Mouse (Mus musculus): ENCODE results near the gene Gm10037.
A peak's percentile ranks its signal among the peaks of the same experiment; 100 is the strongest.
"Not testable (repeated sequence)": the region's sequence is repeated elsewhere in the genome, so short reads cannot be mapped to it uniquely, and the experiment has no call there.

Gene Gm10037

DNA sequence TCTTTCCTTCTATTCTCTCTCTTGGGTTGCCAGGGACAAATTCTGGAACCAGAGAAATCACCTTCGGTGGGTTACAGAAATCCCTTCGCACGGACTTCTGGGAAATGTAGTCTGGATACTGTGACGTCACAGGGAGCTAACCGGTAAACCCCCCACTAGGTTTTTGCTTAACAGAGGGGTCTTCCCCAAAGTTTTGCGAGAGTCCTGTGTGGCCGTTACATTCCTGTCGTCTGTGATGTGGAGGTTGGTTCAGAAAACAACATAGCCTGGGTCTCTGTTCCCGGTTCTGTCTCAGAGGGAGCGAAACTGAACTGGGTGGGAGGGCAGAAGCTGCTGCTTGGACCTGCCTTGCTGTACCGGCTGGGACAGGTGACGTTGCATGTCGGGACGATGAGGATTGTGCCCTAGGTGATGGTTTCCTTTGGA, at the start of gene Gm10037:
TSS of gene Gm10037 (plus strand) at position 196 of the 426 bp plus-strand sequence.
- DNase-seq (ENCODE audit: low read depth, low spot score): no peak

DNA sequence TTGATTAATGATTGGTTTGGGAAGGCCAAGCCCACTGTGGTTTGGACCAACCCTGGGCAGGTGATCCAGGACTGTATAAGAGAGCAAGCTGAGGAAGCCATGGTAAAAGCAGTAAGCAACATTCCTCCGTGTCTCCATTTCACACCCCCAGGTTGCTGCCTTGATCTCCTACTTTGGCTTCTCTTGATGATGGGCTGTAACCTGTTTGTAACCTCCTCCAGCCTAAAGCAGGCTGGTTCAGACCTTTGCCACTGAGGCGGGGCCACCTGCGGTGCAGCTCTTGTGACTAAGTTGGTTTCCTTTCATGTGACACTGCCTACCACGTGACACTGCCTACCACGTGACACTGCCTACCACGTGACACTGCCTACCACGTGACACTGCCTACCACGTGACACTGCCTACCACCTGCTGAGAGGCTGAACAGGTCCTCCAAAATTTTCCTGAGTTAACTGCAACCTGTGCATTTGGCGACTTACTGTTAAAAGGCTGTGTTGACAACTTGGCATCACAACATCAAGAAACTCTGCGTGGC, 38.9 kb upstream of the Gm10037 start:
- no peak for DNase-seq (ENCODE audit: low read depth, low spot score)

DNA sequence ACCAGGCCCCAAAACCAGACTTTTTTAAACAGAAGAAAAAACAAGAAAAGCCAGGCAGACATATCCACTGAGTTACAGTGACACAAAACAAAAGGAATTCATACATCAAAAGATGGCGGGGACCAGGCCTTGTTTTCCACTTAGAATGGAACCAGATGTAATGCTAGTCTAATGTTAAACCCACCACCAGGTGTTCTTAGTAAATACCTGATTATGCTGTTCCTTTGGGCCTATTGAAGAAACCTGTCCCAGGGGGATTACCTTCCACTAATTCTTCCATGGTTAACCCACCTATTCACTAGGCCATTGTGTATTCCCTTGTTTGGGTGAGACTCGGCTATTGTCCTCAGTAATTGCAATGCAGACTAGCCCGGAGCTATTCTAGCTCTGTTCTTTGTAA, 32.3 kb upstream of the Gm10037 start:
- no peak for DNase-seq (ENCODE audit: low read depth, low spot score)

DNA sequence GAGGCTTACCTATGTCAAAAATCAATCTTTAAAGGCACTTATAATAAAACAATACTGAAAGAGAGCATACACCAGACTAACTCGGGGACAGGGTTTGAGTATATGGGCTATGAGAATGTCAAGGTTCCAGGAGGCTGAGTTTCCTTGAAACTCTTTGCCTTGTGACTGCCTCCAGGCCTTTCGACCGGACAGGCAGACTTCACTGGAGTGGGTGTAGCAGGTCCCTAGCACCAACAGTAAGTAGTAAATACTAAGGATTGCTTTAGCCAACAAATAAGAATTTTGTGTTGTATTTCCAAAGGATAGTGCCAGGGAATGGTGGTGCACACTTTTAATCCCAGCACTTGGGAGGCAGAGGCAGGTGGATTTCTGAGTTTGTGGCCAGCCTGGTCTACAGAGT, 31.8 kb upstream of the Gm10037 start:
- not testable (repeated sequence) for DNase-seq (ENCODE audit: low read depth, low spot score)

DNA sequence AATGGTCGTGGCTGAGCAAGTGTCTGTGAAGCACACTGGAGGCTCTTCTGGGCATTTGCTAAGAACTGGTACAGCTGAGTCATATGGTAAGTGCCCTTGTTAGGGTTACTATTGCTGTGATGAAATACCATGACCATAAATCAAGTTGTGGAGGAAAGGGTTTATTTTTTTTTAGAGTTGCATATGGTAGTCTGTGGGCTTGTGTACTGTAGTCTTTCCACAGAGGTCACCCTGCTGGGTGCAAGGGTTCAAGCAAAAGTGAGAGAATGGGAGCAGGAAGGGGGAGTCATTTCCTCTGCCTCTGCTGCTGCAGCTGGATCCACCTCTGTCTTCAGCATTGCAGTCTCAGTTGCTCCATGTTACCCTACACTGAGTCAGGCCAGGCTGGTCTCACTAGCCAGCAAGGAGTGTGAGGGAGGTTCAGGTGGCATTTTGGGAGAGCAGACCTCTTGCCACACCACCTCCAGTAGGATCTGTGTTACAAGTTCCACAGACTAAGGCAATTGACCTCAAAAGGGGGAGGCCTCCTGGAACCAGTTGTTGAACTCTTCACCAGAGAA, 19.2 kb upstream of the Gm10037 start:
- no peak for DNase-seq (ENCODE audit: low read depth, low spot score)

DNA sequence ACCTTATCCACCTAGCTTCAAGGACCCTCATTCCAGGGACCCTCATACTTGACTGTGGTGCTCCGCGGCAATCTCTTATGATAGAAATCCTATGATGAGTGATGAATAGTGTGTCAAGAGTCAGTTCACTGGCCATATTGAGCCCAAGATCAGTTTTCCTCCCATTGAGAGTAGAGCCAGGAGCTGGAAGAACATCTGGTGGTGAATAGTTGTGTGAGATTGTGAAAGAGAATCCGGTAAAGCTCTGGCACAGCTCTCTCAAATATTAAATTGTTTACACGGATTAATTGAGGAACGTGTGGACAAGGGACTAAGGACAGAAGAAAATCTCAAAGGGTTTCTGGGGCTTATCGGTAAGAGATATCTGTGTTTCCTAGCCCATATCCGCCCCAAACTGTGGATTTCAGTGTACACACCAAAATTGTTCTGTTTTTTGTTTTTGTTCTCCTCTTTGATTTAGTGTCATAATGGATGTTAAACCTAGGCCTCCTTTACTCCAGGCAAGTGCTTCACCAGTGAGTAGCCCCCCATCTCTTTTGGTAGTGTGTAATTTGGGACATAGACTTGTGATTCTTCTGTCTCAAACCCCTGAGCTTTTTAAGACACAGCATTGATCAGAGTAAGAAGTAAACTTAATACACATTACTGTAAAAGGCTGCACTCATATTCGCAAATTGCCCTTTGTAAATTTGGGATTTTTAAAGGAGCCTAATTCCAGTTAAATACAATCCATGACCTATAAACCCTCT, 17.8 kb upstream of the Gm10037 start:
- no peak for DNase-seq (ENCODE audit: low read depth, low spot score)

DNA sequence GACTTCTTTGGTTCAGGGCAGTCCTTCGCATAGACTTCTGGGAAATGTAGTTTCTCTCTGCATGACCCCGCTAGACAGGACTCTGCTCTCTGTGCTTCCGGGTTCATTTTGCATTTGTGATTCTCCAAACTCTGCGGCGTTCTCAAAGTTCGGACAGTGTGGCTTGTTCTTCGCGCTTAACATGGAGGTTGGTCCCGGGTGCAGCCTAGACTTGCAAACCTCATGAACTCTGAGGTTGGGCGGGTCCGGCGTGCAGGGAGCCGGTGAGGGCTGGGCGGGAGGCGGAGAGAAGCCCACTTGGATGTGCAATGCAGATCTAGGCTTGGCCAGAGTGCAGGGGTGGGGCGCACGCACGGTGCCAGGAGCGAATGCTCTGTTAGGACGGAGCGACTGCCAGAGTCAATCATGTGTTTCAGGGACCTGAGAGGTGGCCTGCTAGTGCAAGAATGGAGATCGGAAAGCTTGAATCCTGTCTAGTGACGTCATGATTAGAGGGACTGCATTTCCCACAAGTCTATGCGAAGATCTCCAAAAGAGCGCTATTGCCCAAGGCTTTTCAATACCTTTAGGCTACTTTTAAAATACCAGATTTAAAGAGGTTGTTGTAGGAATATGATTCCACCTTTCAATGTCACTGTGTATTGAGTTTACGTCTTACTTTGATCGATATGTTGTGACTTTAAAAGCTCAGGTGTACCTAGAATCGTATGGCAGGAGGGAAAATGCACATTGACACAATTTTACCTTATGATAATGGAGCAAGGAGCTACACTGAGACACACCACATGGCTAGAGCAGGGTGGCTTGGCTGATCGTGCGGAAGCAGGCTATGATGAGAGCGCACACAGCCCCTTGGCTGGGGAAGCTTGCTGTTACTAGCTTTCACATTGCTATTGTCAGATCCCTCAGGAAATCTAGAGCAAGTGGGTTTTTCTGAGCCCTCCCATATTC, 16.9 kb upstream of the Gm10037 start, which contains the start of gene Zfp273:
TSS of gene Zfp273 (plus strand) at position 31 of the 951 bp plus-strand sequence.
- DNase-seq (ENCODE audit: low read depth, low spot score): peak; percentile 21

DNA sequence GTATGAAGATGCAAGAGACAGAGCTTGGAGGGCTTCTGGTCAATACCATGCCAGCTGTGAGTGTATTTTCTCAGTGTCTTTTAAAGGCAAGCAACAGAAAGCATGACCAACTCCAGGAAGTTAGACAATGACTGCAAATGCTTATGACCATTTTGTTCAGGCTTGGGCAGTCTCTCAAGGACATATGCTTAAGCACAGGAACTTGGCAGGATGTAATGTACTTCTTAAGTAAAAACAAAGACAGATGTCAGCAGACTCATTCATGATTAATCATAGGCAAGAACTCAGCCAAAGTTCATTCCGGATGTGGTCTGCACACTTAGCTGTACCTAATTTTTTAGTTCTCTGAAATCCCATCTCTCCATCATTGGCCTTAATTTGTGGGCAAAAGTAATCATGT, 12.3 kb upstream of the Gm10037 start:
- DNase-seq (ENCODE audit: low read depth, low spot score): no peak

DNA sequence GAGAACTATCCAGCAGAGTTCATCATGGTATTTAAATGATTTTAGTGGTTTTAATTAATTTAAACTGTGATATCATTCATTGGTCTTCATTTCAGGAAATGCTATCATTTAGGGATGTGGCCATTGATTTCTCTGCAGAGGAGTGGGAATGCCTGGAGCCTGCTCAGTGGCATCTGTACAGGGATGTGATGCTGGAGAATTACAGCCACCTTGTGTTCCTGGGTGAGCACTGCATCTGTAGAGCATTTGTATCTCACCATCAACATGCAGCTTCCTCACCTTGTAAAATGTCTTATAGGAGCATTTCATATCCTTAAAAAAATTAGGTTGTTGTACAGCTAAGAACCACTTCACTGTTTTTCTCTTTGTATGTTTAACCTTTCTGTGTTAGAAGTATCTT, 2.2 kb downstream of the Gm10037 start:
- DNase-seq (ENCODE audit: low read depth, low spot score): not testable (repeated sequence)

DNA sequence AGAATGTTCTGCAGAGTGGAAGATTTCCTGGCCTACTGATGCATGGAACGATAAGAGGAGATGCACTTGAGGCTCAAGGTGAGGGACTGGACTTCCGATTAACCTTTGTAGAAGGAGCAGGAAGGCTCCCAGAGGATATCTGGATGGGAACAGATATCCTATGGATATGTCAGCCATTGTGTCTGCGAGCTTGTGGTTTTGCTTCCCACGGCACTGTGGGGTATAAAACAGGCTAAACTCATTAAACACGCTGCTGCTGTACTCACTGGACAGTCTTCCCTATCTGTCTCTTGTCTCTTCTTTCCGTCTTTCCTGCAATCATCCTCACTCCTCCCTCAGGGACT, 12.8 kb downstream of the Gm10037 start:
- no peak for DNase-seq (ENCODE audit: low read depth, low spot score)

DNA sequence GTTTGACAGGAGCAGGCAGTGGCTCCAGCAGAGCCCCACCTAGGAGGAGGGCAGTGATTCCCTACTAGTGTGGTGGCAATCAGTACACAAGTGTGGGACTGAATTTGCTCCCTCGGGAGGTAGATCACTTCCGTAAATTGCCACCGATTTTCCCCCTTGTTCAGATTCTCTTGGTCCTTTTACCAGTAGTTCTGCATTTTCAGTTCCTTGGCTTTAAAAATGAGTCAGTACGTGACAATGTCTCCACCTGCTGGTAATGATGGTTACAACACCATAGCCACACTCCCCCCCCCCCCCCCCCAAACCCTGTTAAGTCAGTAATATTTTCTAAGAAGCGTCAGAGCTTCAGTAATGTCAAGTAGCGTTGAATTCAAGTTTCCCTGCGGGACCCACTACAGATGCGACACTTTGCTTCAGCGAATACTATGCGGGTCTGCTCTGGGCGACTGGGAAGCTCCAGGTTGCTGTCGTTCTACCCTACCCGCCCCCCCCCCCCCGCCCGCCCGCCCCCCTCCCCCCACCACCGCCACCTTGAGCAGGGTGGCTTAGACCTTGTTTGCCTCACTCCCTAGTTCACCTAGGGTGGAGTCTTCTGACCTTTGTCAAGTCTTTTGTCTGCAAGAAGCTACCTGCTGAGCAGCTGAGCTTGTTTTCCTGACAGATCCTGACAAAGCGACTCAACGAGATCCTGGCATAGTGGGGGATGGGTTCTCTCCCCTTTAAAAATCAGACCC, 13.4 kb downstream of the Gm10037 start:
- no peak for DNase-seq (ENCODE audit: low read depth, low spot score)

DNA sequence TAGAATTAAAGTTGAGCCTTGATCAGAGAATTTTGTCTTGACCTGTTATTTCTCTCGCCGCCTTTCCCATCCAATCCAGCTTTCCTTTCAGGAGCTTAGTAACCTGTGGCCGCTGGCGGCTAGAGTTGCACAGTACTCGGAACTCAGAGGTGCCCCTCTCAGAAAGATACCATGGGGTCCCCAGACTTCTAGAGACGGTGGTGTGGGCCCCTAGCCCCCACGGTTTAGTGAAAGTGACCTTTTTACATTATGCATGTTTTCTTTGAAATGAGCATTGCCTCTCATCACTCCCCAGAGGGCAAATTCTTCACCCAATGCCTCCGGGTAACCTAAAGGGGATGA, 13.9 kb downstream of the Gm10037 start:
- no peak for DNase-seq (ENCODE audit: low read depth, low spot score)

DNA sequence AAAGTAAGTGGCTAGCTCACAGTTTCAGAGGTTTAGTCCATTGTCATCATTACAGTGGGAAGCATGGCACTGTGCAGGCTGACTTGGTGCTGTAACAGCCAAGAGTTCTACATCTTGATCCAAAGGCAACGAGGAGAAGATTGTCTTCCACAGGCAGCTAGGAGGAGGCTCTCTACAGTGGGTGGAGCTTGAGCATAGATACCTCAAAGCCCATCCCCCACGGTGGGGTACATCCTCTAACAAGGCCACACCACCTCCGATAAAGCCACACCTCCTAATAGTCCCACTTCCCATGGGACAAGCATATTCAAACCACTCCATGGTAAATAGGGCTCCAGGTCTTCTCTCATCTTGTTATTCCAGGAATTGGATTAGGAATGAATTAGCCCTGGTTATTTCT, 19.5 kb downstream of the Gm10037 start:
- no peak for DNase-seq (ENCODE audit: low read depth, low spot score)

DNA sequence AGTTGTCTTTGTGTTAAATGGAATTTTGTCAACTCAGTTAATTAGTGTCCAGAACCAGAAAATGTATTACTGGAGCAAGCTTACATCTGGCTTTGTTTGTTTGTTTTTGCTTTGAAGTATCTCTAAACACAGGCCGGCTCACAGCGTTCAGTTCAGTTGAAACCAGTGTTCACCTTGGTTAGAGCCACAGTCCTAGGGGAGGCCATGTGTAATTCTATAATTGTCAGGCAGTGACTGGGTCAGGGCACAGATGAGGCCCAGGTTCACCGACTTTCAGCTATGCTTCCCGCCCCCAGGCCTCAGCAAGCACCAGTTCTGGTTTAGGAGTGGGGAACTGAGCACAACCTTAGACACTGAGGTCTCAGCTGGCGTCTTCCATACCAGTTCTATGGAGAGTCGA, 22.2 kb downstream of the Gm10037 start:
- no peak for DNase-seq (ENCODE audit: low read depth, low spot score)

DNA sequence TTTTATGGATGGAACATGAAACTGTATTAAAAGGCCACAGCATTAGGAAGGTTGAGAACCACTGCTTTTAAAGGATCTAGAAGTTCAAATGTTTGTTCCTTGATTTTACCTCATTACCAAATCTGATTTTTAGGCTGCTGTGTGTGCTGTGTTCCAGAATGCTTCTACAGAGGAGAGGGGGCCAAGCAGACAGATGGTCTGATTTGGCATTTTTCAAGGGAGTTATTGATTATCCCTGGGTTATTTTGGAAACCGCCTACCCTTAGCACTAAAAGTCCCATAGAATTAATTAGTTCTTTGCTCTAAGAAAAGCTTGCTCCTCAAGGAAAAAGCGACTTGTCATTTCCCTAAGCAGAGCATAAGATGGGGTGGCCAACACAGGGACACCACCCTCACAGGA, 23.1 kb downstream of the Gm10037 start:
- DNase-seq (ENCODE audit: low read depth, low spot score): no peak

DNA sequence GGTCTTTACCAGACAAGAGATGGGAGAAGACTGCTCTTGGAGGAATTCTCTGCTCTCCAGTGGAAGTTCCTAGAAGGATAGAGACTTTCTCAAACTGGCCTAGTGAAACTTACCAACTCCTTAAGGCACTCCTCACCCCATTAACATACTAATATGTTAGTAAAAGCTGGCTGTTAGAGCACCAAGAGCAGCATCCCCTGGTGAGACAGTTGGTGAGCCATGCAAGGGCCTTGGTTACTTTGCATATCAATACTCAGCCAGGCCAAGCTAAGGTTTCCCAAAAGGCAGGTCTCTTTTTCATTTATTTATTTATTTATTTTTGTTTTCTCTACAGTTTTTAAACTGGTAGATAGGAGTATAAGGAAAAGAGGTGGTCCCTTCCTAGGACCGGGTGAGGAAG, 26.4 kb downstream of the Gm10037 start:
- no peak for DNase-seq (ENCODE audit: low read depth, low spot score)

DNA sequence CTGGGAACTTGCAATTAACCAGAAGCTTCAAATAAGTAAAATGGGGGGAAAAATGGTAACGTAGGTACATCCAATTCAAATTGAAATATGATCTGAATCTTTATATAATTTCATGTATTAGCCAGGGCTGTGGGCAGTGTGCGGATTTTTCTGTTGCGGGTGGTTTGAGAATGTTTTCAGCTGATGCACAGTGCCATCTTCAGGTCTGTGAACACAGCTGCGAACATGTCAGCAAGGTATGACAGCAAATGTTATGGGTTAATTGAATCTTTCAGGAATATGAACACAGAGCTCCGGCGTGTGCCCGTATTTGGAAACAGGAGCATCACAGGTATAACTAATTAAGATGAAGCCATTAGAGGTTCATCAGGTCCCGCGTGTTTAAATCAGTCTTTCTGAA, 31.6 kb downstream of the Gm10037 start:
- no peak for DNase-seq (ENCODE audit: low read depth, low spot score)

DNA sequence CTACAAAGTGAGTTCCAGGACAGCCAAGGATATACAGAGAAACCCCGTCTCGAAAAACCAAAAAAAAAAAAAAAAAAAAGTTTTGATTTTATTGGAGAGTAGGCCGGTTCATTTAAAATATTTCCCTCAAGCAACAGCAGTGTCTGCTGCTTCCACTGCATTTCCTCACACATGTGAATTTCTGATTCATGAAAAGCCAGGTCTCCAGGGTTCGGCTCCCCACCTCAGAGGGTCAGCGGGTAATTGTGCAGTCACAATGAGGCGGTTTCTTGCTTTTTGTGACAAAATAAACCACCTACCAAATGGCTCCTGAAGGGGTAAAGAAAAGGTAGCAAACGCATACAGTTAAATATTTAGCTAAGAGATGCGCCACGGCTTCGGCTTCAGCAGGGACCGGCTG, 32.1 kb downstream of the Gm10037 start, which contains the start of gene BC048507:
TSS of gene BC048507 (plus strand) at position 301 of the 400 bp plus-strand sequence.
- no peak for DNase-seq (ENCODE audit: low read depth, low spot score)

DNA sequence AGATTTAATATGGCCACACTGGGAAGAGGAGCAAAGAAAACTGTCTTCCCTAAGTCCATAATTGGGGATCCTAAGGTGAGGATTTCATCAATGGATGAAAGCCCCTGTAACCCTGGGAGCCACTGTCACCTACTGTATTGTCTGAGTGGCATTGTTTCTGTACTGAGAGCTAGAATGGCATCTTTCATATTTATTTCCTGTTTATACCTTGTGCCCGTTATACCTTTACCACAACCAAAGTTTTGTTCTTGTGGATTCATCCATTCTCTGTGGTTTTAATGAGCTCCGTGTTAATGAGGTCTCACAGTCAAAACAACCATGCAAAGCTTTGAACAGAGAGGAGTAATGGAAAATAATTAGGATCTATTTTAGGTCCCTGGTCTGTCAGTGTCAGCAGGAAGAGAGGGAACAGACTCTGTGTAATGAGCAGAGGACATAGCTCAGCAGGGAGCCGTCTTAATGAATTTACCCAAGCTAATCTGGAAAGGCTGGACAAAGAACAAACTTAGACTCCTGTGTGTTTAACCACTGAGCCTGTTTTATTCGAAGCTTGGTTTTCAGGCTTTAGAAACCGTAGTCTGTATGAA, 34.0 kb downstream of the Gm10037 start:
- DNase-seq (ENCODE audit: low read depth, low spot score): no peak

DNA sequence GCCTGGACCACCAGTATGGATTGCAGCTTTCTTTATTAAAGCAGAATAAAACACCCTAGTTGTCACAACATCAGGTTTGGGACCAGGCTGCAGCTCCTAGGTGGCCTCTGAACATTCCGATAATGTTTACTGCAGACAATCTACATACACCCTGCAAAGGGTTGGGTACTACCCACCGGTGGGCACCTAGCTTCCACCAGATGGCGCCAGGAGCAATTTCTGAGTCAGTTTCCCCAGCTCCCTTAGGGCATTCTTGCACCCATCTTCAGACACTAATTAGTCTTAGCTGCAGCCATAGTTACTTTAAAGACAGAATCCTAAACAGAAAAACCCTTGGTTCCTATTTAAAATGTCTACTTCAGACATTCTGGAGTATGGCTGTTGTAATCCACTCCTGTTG, 37.0 kb downstream of the Gm10037 start:
- DNase-seq (ENCODE audit: low read depth, low spot score): no peak

DNA sequence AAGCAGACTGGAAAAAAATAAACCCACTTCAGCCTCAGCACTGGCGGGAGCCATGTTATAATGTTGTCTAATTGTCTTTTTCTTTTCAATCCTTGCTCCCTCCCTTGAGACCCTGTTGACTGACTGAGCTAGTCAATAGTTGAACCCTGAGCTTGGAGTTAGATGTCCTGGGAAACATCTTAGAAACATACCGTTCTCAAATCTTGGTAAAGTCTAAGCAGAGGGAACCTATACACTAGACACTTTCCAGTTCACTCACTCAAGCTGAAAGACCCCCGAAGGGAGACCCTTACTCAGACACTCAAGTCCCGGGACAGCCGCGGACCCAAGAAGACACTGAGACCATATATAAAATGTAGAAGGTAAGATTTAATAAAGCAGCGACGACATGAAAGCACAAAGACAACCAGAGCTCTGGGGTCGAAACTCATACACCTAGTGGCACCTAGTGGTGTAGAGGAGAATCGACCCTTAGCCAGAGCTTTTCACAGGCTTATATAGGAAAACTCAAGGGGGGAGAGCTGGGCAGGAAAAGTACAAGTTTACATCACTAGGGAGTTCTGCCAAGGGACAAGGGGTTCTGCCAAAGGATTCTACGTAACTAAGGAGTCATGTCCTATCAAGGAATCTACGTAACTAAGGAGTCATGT, 45.3 kb downstream of the Gm10037 start:
- not testable (repeated sequence) for DNase-seq (ENCODE audit: low read depth, low spot score)

Measured in c-Kit-negative CD71-positive TER-119-positive erythroid progenitor cells, embryonic 14.5 days (primary cell).